In genomic region chr17:34881683-34882310, GRCm38 (mm10) we compare ENCODE assay signal across 11 mouse cellular contexts. TPM values are rescaled to one million over a fixed set of nuclear protein-coding genes. Genes with fewer than 3 reads are reported as not detected.
DNase-seq lines count a peak whose midpoint lies in the region; ATAC-seq lines count a peak whose summit lies in the region.
"Had no signal": no experiment of that assay in that cellular context is flagged by ENCODE, and none has a peak within 500 bp of the region (broad histone marks: within the 10 kb centered on the region; RNA-seq: fewer than 3 reads in every experiment).

Gene Gm20547 (minus strand): TSS chr17:34882042.

- H3K27ac ChIP-seq in heart, embryonic 16.5 days (ENCODE audit: low read length) = no peak within 1 kb of the TSS
- H3K27ac ChIP-seq in brown adipose tissue, adult 24 weeks (replicated peaks; ENCODE audit: low read depth, low read length) = no peak within 1 kb of the TSS
- peak within 1 kb of the TSS; percentile 39 for H3K27ac ChIP-seq in liver, embryonic 15.5 days (replicated peaks)

- WGBS in heart, embryonic 16.5 days = 15% methylated on average over 15 of the region's 15 CpGs
- WGBS in liver, embryonic 15.5 days (ENCODE audit: insufficient replicate concordance) = 11% methylated on average over 15 of the region's 15 CpGs

- 0 out of 2 replicates have a peak, but pooled peaks cover 4% of the 10 kb centered on the region for H3K4me1 ChIP-seq in heart, embryonic 16.5 days (ENCODE audit: control insufficient read depth, insufficient read depth, low read length)
- 0 out of 2 replicates have a peak, but pooled peaks cover 2% of the 10 kb centered on the region for H3K4me1 ChIP-seq in brown adipose tissue, adult 24 weeks (ENCODE audit: control insufficient read depth, insufficient read depth, insufficient read length, low read length)
- peaks cover 33% of the 10 kb centered on the region for H3K4me1 ChIP-seq in liver, embryonic 15.5 days (replicated peaks)

- no peaks in the 10 kb centered on the region for H3K36me3 ChIP-seq in heart, embryonic 16.5 days (ENCODE audit: control insufficient read depth, insufficient read depth)
- H3K36me3 ChIP-seq in liver, embryonic 15.5 days (replicated peaks) = no peaks in the 10 kb centered on the region

- peak within 1 kb of the TSS; percentile 35 for H3K4me2 ChIP-seq in heart, embryonic 16.5 days (ENCODE audit: low read depth, low read length)
- H3K4me2 ChIP-seq in liver, embryonic 15.5 days = peak within 1 kb of the TSS; percentile 57

- H3K9ac ChIP-seq in heart, embryonic 16.5 days (ENCODE audit: low read length) = no peak within 1 kb of the TSS
- H3K9ac ChIP-seq in liver, embryonic 15.5 days = no peak within 1 kb of the TSS; the same call in 1 of the 2 replicates

- H3K4me3 ChIP-seq in heart, embryonic 16.5 days (ENCODE audit: low read length) = no peak within 1 kb of the TSS
- H3K4me3 ChIP-seq in brown adipose tissue, adult 24 weeks (ENCODE audit: insufficient read depth, low read depth, low read length) = peak within 1 kb of the TSS; percentile 26; the same call in 1 of the 2 replicates
- H3K4me3 ChIP-seq in liver, embryonic 15.5 days (replicated peaks) = peak within 1 kb of the TSS; percentile 42

- no peaks in the 10 kb centered on the region for H3K9me3 ChIP-seq in heart, embryonic 16.5 days (replicated peaks; ENCODE audit: control insufficient read depth, low read length)
- H3K9me3 ChIP-seq in liver, embryonic 15.5 days (replicated peaks) = no peaks in the 10 kb centered on the region

- ATAC-seq in heart, embryonic 16.5 days (replicated peaks; ENCODE audit: extremely low read depth, insufficient read depth, low FRiP score) = no peak
- peak; percentile 43; the same call in 1 of the 2 replicates for ATAC-seq in liver, embryonic 15.5 days (ENCODE audit: insufficient read depth)
- no peak for ATAC-seq in frontal cortex, adult (ENCODE audit: low TSS enrichment)

- DNase-seq in heart, adult 11 months = no peak
- peak; percentile 57 for DNase-seq in kidney, adult 9 months
- no peak for DNase-seq in layer of hippocampus, postnatal 10 days (ENCODE audit: low spot score in 2 of 2)
- DNase-seq in thymus, postnatal 25 days = no peak
- DNase-seq: cerebellum, postnatal 36 days; lung, postnatal 36 days had no signal

- no peaks in the 10 kb centered on the region for H3K27me3 ChIP-seq in heart, embryonic 16.5 days (ENCODE audit: control insufficient read depth, insufficient read depth, low read length)
- H3K27me3 ChIP-seq in liver, embryonic 15.5 days = no peaks in the 10 kb centered on the region

RNA-seq across cellular contexts. Expression of gene Gm20547, which starts in this region (rescaled TPM):
- not detected in 2 replicates for polyA plus RNA-seq in heart, embryonic 16.5 days (2015; fragmentation: Nextera tagmentation; extraction: Ambion mirVana)
- polyA plus RNA-seq in brown adipose tissue, adult 24 weeks (2012; ENCODE audit: insufficient read depth, insufficient read length, missing spikeins) = not detected in 2 replicates
- 0.07 TPM in 1 of 2 replicates, not detected in the other for polyA plus RNA-seq in liver, embryonic 15.5 days (2015; fragmentation: Nextera tagmentation; extraction: Ambion mirVana)
- under 1 TPM in 1 of 2 experiments, not detected in 1; 0.20 TPM for total RNA-seq in layer of hippocampus, postnatal 10 days (2021)
- total RNA-seq: granulocyte monocyte progenitor cell, adult 5-6 weeks had no signal

Comparison
In these comparisons a context has a peak if more than half of its experiments do, and no peak if none do; other contexts are left out.
1. Peak in ATAC-seq, H3K4me3 ChIP-seq, H3K27ac ChIP-seq and H3K4me2 ChIP-seq in liver, embryonic 15.5 days; RNA of the gene not detected or under 1 TPM.